Comparison of ENCODE assay signal across 24 mouse cellular contexts in the genomic region with DNA sequence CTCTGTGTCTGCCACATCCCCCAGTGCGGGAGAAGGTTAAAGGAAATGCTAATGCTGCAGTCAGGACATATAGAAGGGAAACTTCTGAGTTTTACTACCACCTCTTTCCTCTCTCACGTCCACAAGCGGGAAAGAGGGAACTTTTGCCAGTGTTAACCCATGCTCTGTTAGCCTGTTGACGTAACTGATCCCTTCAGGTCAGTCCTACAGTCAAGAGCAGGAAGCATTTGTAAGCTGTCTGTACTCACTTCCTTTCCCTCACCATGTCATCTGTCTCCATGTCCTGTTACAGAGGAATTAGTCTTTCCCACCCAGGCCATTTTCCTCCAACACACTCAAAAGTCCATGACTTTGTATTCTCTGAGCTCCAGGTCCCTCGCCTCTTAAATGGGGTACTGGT.
DNase-seq lines count a peak whose midpoint lies in the region; ATAC-seq lines count a peak whose summit lies in the region.
"Had no signal": no experiment of that assay in that cellular context is flagged by ENCODE, and none has a peak within 500 bp of the region (broad histone marks: within the 10 kb centered on the region; RNA-seq: fewer than 3 reads in every experiment).

No protein-coding gene starts in this region.

- peak; percentile 30 for DNase-seq in heart, adult 11 months
- no peak for DNase-seq in heart, postnatal 25 days (ENCODE audit: low spot score)
- DNase-seq in 416B (ENCODE audit: low read depth) = peak; percentile 37
- no peak for DNase-seq in frontal cortex, postnatal 36 days (ENCODE audit: low spot score in 2 of 2)
- DNase-seq: adrenal gland, postnatal 36 days; cerebellum, adult 9-10 months; gastrocnemius, postnatal 14 days; heart, adult 2 months; layer of hippocampus, adult 9-11 months; liver; lung, postnatal 10 days; right cerebral cortex, adult 18-20 months; thymus, postnatal 25 days had no signal

- no peaks in the 10 kb centered on the region for H3K9me3 ChIP-seq in liver, embryonic 15.5 days (replicated peaks)
- H3K9me3 ChIP-seq in liver, embryonic 12.5 days (replicated peaks) = no peaks in the 10 kb centered on the region
- H3K9me3 ChIP-seq: embryonic facial prominence, embryonic 15.5 days; forebrain, embryonic 15.5 days; hindbrain, embryonic 10.5 days; midbrain, embryonic 15.5 days; stomach, embryonic 15.5 days had no signal

- 25% methylated on average over 5 of the region's 5 CpGs for WGBS in liver, embryonic 15.5 days (ENCODE audit: insufficient replicate concordance)
- WGBS in liver, embryonic 12.5 days (ENCODE audit: insufficient replicate concordance) = 38% methylated on average over 5 of the region's 5 CpGs

- H3K4me2 ChIP-seq in liver, embryonic 15.5 days = no peak overlapping the region
- H3K4me2 ChIP-seq in liver, embryonic 12.5 days = no peak overlapping the region
- H3K4me2 ChIP-seq: embryonic facial prominence, embryonic 15.5 days; forebrain, embryonic 15.5 days; midbrain, embryonic 15.5 days; stomach, embryonic 15.5 days had no signal

- no peaks in the 10 kb centered on the region for H3K27me3 ChIP-seq in liver, embryonic 15.5 days
- H3K27me3 ChIP-seq in liver, embryonic 12.5 days (replicated peaks) = no peaks in the 10 kb centered on the region
- H3K27me3 ChIP-seq: embryonic facial prominence, embryonic 15.5 days; forebrain, embryonic 15.5 days; midbrain, embryonic 15.5 days; stomach, embryonic 15.5 days had no signal

- 0 out of 2 replicates have a peak, but pooled peaks have one; percentile 12 for ATAC-seq in liver, embryonic 15.5 days (ENCODE audit: insufficient read depth)
- ATAC-seq in liver, embryonic 12.5 days = no peak
- peak; percentile 43 for ATAC-seq in megakaryocyte, adult 5-6 weeks (ENCODE audit: poor library complexity, severe bottlenecking)
- ATAC-seq: forebrain, embryonic 15.5 days; hindbrain, embryonic 16.5 days; intestine, embryonic 16.5 days; midbrain, embryonic 15.5 days had no signal

- intact Hi-C loops in heart, postnatal 25 days (cut with DNase I) = no loop called here

- H3K4me3 ChIP-seq in liver, embryonic 15.5 days (replicated peaks) = no peak overlapping the region
- no peak overlapping the region for H3K4me3 ChIP-seq in liver, embryonic 12.5 days
- H3K4me3 ChIP-seq: embryonic facial prominence, embryonic 15.5 days; forebrain, embryonic 15.5 days; heart, adult 2 months; hindbrain, embryonic 10.5 days; midbrain, embryonic 15.5 days; myocyte; stomach, embryonic 15.5 days had no signal

- H3K4me1 ChIP-seq in liver, embryonic 15.5 days (replicated peaks) = no peaks in the 10 kb centered on the region
- no peaks in the 10 kb centered on the region for H3K4me1 ChIP-seq in liver, embryonic 12.5 days
- H3K4me1 ChIP-seq: embryonic facial prominence, embryonic 15.5 days; forebrain, embryonic 15.5 days; hindbrain, embryonic 10.5 days; midbrain, embryonic 15.5 days; stomach, embryonic 15.5 days had no signal

- H3K9ac ChIP-seq in liver, embryonic 15.5 days = no peak overlapping the region
- no peak overlapping the region for H3K9ac ChIP-seq in liver, embryonic 12.5 days
- H3K9ac ChIP-seq: embryonic facial prominence, embryonic 15.5 days; forebrain, embryonic 15.5 days; midbrain, embryonic 15.5 days; stomach, embryonic 15.5 days had no signal

- H3K27ac ChIP-seq in liver, embryonic 15.5 days (replicated peaks) = no peak overlapping the region
- no peak overlapping the region for H3K27ac ChIP-seq in liver, embryonic 12.5 days
- H3K27ac ChIP-seq: embryonic facial prominence, embryonic 15.5 days; forebrain, embryonic 15.5 days; heart, adult 2 months; hindbrain, embryonic 10.5 days; midbrain, embryonic 15.5 days; stomach, embryonic 15.5 days had no signal

- H3K36me3 ChIP-seq in liver, embryonic 15.5 days (replicated peaks) = no peaks in the 10 kb centered on the region
- no peaks in the 10 kb centered on the region for H3K36me3 ChIP-seq in liver, embryonic 12.5 days
- H3K36me3 ChIP-seq: embryonic facial prominence, embryonic 15.5 days; forebrain, embryonic 15.5 days; hindbrain, embryonic 10.5 days; midbrain, embryonic 15.5 days; stomach, embryonic 15.5 days had no signal

Comparison
In these comparisons a context has a peak if more than half of its experiments do, and no peak if none do; other contexts are left out.
1. DNase-seq: peak in heart, adult 11 months (single experiment) and 416B (single experiment); none in heart, postnatal 25 days (single experiment) and frontal cortex, postnatal 36 days (0 of 2).